Mouse (Mus musculus) stomach, embryonic 14.5 days (tissue): Measurements from ENCODE around the gene Dcun1d4. TPM values are rescaled to one million over a fixed set of nuclear protein-coding genes. Genes with fewer than 3 reads are reported as not detected.
"Not testable (repeated sequence)": the region's sequence is repeated elsewhere in the genome, so short reads cannot be mapped to it uniquely, and the experiment has no call there.

ENCODE experiments used
- ATAC-seq: fragments of 200-750 bp; cut with Nextera tagmentation; 2 replicates; pipeline ENCODE4 v1.8.0; 2017; ENCODE audit warnings: low read depth, moderate TSS enrichment; ENCODE audit not compliant: insufficient number of reproducible peaks, insufficient read depth, low FRiP score
- H3K27ac ChIP-seq: fragments of 300-500 bp; sonication (generic); 2 replicates; pipeline ENCODE4 v1.5.1; 2014; ENCODE audit warnings: mild to moderate bottlenecking, low read length, moderate library complexity, mixed read lengths
- H3K27me3 ChIP-seq: fragments of 300-500 bp; sonication (generic); 2 replicates; pipeline ENCODE4 v1.6.1; 2014; ENCODE audit warnings: low read length, control low read depth, mixed read lengths; ENCODE audit not compliant: control insufficient read depth, insufficient read depth
- H3K36me3 ChIP-seq: fragments of 300-500 bp; sonication (generic); 2 replicates; pipeline ENCODE4 v1.6.1; 2014; ENCODE audit warnings: mild to moderate bottlenecking, control low read depth, low read length, moderate library complexity, mixed read lengths; ENCODE audit not compliant: control insufficient read depth, insufficient read depth
- H3K4me1 ChIP-seq: fragments of 300-500 bp; sonication (generic); 2 replicates; pipeline ENCODE4 v1.6.1; 2014; ENCODE audit warnings: low read length, control low read depth, mixed read lengths; ENCODE audit not compliant: control insufficient read depth, insufficient read depth
- H3K4me2 ChIP-seq: fragments of 300-500 bp; sonication (generic); replicated peaks from 2 replicates; pipeline ENCODE4 v1.6.1; 2014; ENCODE audit warnings: low read depth, low read length, control low read depth
- H3K4me3 ChIP-seq: fragments of 300-500 bp; sonication (generic); 2 replicates; pipeline ENCODE4 v1.5.1; 2014; ENCODE audit warnings: low read depth, low read length, control low read depth
- H3K9ac ChIP-seq: fragments of 300-500 bp; sonication (generic); replicated peaks from 2 replicates; pipeline ENCODE4 v1.6.1; 2014; ENCODE audit warnings: low read depth, mild to moderate bottlenecking, control low read depth, low read length, moderate library complexity, mixed read lengths
- H3K9me3 ChIP-seq: fragments of 300-500 bp; sonication (generic); 2 replicates; pipeline ENCODE4 v1.6.1; 2016; ENCODE audit warnings: low read depth, low read length, control low read depth; ENCODE audit not compliant: control insufficient read depth
- WGBS: fragments of 180-500 bp; shearing (Covaris S2); extraction: QIAGEN DNeasy Blood & Tissue Kit; methylation state at CpG from one replicate; pipeline ENCODE4 v1.1.7; 2014; 5-methylcytosine and 5-hydroxymethylcytosine counted together
- polyA plus RNA-seq: library from polyadenylated mRNA; unstranded; fragments of >200 nt; fragmentation: Nextera tagmentation; extraction: Ambion mirVana; gene quantifications from 2 replicates; pipeline ENCODE4 v1.2.1, GENCODE M21; 2014

Dcun1d4 gene
- polyA plus RNA-seq, 1 experiment from 2014 or later = 33.3 TPM

DNA sequence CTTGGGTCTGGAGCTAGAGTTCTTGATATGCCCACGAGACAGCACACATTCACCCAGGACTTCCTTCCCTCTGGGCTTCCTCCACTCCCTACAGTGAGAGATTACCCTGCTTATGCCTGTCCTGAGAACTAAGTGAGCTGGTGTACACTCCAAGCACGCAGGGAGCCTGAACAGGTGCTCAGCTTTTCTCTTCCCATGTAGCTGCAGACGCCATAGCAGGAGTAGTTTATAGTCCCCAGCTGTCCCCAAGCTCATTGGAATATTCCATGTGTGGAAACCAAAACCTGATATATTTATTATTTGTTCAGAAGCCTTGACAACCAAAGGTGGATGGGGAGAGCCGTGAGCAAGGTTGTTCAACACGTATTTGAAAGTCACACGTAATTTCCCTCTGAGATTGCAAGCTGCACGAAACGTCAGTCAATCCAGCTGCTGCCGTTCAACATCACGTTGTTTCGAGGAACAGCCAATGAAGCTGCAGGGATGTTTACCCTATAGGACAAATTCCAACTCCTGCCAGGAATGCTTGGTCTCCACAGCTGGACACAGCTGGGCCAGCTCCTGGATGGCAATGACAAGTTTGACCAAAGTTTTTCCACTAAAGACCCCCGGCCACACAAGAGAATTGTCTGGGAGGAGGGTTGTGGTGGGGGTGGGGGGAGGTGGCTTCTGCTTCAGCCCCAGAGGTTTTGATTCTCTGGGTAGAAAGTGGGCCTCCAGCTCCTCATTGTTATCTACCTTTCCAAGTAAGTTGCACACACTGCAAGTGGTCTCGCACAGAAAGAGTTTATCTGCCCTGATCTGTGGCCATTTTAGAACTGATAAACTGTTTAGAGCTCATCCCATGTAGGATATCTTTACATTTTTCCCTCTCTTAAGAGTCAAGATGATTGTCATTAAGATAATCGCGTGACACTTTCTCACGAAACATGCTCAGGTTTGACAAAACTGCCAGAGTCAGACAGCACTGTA, 12.1 kb upstream of the Dcun1d4 start:
- peak overlapping the region; percentile 28 for H3K27ac ChIP-seq
- H3K9ac ChIP-seq = no peak overlapping the region
- 0 out of 2 replicates have a peak, but pooled peaks cover 3% of the 10 kb centered on the region for H3K9me3 ChIP-seq
- H3K27me3 ChIP-seq = no peaks in the 10 kb centered on the region
- no peaks in the 10 kb centered on the region for H3K4me1 ChIP-seq
- H3K4me2 ChIP-seq = 0 out of 2 replicates have a peak overlapping the region, but pooled peaks have one; percentile 1
- no peak overlapping the region for H3K4me3 ChIP-seq
- 52% methylated on average over 16 of the region's 16 CpGs for WGBS
- no peaks in the 10 kb centered on the region for H3K36me3 ChIP-seq
- ATAC-seq = peak; percentile 28; the same call in 1 of the 2 replicates

DNA sequence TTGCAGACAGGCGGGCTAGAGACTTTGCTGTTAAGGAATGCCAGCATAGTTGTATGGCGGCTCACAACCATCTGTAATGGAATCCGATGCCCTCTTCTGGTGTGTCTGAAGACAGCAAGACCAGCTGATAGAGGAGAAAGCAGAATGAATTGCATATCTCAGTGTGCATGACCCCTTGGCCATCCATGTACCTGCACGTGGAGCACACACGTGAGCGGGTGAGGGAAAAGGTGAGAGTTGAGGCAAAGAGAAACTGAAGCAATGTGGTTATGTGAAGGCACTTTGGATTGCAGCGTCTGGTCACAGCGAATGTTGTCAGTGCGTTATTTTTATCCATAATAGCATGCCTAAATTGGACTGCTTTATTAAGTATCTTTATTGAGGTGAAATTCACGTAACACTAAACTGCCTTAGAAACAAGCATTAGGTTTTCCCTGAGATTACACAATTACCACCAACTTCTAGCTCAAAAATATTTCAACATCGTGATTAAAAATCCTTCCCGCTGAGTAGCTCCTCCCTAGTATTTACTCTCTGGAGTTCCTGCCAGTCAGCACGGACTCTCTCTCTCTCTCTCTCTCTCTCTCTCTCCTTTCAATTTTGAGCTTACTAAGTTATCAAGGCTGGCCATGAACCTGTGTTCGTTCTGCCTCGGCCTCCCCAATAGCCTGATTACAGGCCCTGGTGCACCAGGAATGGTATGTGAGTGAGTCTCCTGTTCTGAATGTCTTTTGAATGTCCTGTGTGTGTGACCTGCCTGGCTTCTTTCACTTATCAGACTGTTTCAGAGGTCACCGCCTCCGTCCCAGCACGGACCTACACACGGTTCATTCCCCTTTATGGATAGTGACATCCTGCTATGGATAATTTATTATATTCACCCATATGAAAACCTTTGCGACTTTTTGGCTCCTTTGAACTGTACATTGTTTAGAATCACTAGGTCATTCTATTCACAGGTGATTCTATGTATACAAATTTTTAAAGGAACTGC, 6.1 kb upstream of the Dcun1d4 start:
- Histone ChIP-seq H3K9me3 (no peaks in the 10 kb centered on the region), H3K27ac (no peak overlapping the region), H3K9ac (no peak overlapping the region), H3K36me3 (no peaks in the 10 kb centered on the region), H3K4me1 (no peaks in the 10 kb centered on the region), H3K27me3 (no peaks in the 10 kb centered on the region), H3K4me2 (no peak overlapping the region), H3K4me3 (no peak overlapping the region)
- WGBS = 79% methylated on average over 20 of the region's 20 CpGs
- no peak for ATAC-seq

DNA sequence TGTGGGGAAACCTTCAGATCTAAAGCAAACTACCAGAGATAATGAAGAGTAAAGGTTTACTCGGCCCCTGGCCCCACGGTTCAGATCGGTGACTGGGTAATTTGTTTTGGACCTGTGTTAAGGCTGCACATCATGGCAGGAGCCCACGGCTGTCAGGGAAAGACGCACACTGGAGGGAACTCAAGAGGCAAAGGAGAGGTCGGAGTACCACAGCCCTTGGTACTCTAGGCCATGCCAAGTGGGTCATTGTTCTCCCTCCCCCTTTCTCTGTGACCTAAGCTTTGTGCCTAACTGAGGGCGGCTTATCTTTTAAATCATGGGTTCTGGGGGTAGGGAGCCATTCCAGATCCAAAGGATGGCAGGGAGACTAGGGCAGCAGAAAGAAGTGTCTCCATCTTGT, 601 bp downstream of the Dcun1d4 start:
- H3K36me3 ChIP-seq = no peaks in the 10 kb centered on the region
- H3K27me3 ChIP-seq = no peaks in the 10 kb centered on the region
- no peak overlapping the region for H3K4me2 ChIP-seq
- H3K9me3 ChIP-seq = no peaks in the 10 kb centered on the region
- no peak overlapping the region for H3K27ac ChIP-seq
- H3K4me3 ChIP-seq = no peak overlapping the region
- WGBS = 86% methylated on average over 7 of the region's 7 CpGs
- no peak overlapping the region for H3K9ac ChIP-seq
- no peaks in the 10 kb centered on the region for H3K4me1 ChIP-seq
- ATAC-seq = no peak

DNA sequence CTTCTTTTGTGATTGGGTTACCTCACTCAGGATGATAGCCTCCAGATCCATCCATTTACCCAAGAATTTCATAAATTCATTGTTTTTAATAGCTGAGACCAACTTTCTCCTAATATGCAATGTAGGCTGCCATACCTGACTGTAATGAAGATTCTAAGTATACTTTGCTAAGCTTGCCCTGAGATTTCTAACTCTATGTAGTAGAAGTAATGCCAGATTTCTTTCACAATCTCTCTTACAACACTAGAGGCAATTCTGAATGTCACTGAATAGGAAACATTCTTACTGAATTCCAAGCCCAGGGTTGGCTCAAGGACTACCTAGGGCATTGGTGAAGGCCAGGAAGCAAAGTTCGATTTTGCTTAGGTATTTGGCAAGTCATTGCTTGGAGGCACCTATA, 1.6 kb downstream of the Dcun1d4 start:
- not testable (repeated sequence) for ATAC-seq, H3K27me3 ChIP-seq, H3K36me3 ChIP-seq, H3K4me2 ChIP-seq, H3K4me3 ChIP-seq, H3K4me1 ChIP-seq, H3K9me3 ChIP-seq, H3K9ac ChIP-seq, H3K27ac ChIP-seq
- 86% methylated on average over 1 of the region's 1 CpGs for WGBS

DNA sequence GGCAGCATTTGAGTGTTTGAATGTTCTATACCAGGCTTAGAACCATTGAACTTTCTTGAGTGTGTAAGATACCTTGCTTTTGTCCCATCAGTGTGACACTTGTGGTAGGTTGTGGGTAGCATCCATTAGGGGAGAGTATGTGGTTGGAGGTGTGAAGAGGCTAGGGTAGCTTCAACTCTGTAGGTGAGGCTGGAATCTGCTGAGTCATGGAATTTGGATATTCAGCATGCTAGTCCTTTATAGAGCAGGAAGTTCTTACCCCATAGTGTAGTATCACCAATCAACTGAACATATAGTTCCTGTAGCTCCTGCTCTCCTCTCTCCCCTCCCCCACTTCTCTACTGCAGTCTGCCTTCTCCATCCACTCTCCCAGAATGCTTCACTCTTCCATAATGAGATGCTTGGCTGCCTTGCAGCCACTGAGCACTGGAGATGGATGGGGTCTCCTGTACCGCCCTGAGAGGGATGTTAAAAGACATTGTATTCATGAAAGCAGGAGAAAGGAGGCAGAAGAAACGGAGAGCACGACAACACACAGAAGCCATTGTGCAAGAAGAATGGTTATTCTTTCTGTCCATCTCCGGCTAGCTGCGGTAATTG, 3.3 kb downstream of the Dcun1d4 start:
- Histone ChIP-seq H3K36me3 (no peaks in the 10 kb centered on the region), H3K27ac (no peak overlapping the region), H3K4me1 (no peaks in the 10 kb centered on the region), H3K4me2 (no peak overlapping the region), H3K27me3 (no peaks in the 10 kb centered on the region), H3K9me3 (no peaks in the 10 kb centered on the region), H3K4me3 (no peak overlapping the region), H3K9ac (no peak overlapping the region)
- 70% methylated on average over 5 of the region's 5 CpGs for WGBS
- no peak for ATAC-seq

DNA sequence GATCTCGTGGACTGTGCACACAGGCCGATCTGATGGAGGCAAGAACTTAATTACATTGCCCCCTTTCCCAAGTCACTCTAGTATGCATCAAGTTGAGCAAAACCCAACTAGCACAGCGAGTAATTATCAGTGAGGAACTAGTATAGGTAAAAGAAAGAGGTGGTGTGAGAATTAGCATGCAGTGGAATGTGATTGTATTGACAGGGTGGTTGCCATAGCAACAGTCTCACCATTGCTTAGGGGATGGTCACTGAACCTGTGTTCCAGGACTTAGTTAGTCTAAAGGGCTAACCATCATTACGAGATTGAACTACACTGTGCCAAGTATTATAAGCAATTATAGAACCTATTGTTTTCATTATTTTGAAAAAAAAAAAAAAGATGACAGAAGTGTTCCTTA, 5.7 kb downstream of the Dcun1d4 start:
- Histone ChIP-seq H3K9me3 (no peaks in the 10 kb centered on the region), H3K27ac (no peak overlapping the region), H3K27me3 (no peaks in the 10 kb centered on the region), H3K4me2 (no peak overlapping the region), H3K4me1 (0 out of 2 replicates have a peak, but pooled peaks cover 3% of the 10 kb centered on the region), H3K9ac (no peak overlapping the region), H3K4me3 (no peak overlapping the region), H3K36me3 (no peaks in the 10 kb centered on the region)
- ATAC-seq = no peak
- WGBS = 58% methylated on average over 4 of the region's 4 CpGs

DNA sequence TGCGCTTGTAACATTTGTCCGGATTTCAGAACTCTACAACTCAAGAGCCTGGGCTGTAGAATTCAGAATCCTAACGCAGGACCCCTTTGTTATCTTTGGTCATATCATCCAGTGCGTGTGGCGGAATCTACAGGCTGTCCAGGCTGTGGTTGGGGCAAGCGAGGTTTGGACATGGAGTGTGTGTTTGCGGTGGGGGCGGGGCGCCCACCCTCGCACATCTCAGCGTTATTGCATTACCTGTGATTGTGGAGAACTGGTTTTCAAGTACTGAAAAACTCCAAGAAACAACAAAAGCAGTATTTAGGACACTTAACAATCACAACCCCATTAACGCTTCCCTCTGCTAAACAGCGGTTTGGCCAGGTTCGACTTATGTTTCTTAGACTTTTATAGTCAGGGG, 9.1 kb downstream of the Dcun1d4 start:
- 4% methylated on average over 14 of the region's 14 CpGs for WGBS
- Histone ChIP-seq H3K4me1 (peaks cover 9% of the 10 kb centered on the region; the same call in 1 of the 2 replicates), H3K9me3 (no peaks in the 10 kb centered on the region), H3K4me2 (peak overlapping the region; percentile 84), H3K27me3 (no peaks in the 10 kb centered on the region), H3K4me3 (peak overlapping the region; percentile 87), H3K27ac (peak overlapping the region; percentile 89), H3K36me3 (no peaks in the 10 kb centered on the region), H3K9ac (peak overlapping the region; percentile 43)
- ATAC-seq = no peak

DNA sequence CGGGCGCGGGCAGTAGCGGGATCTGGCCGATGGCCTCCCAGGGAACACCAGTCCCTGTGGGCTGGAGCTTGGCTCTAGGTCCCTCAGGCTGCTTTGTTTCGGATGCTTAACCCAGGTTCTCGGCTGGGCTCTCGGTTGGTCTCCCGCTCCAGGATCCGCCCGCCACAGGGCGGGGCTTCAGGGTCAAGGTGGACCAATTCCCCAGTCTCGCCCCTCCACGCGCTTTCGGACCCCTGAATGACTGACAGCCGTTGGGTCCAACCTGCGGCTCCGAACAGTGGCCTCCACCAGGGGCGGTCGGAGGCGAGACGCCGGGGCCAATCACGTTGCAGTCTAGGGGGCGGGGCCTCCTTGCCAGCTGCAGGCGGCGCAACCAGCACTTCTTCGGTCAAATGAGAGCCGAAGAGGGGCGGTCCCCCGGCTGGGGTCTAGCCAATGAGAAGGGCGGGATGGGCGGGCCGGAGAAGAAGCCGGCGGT, 9.8 kb downstream of the Dcun1d4 start:
- H3K27ac ChIP-seq = peak overlapping the region; percentile 96
- H3K4me3 ChIP-seq = peak overlapping the region; percentile 87
- H3K27me3 ChIP-seq = no peaks in the 10 kb centered on the region
- ATAC-seq = peak; percentile 97
- no peaks in the 10 kb centered on the region for H3K36me3 ChIP-seq
- WGBS = under 1% methylated on average over 36 of the region's 37 CpGs
- H3K9me3 ChIP-seq = no peaks in the 10 kb centered on the region
- H3K4me1 ChIP-seq = peaks cover 9% of the 10 kb centered on the region; the same call in 1 of the 2 replicates
- peak overlapping the region; percentile 60 for H3K9ac ChIP-seq
- peak overlapping the region; percentile 84 for H3K4me2 ChIP-seq
